Mouse (Mus musculus): Measurements from ENCODE around the gene Gpr137b. TPM values are rescaled to one million over a fixed set of nuclear protein-coding genes. Genes with fewer than 3 reads are reported as not detected.
A peak's percentile ranks its signal among the peaks of the same experiment; 100 is the strongest.
"Not testable (repeated sequence)": the region's sequence is repeated elsewhere in the genome, so short reads cannot be mapped to it uniquely, and the experiment has no call there.

Gene Gpr137b
- polyA plus RNA-seq, 1 experiment from 2014 or later: 10.0 TPM

DNA sequence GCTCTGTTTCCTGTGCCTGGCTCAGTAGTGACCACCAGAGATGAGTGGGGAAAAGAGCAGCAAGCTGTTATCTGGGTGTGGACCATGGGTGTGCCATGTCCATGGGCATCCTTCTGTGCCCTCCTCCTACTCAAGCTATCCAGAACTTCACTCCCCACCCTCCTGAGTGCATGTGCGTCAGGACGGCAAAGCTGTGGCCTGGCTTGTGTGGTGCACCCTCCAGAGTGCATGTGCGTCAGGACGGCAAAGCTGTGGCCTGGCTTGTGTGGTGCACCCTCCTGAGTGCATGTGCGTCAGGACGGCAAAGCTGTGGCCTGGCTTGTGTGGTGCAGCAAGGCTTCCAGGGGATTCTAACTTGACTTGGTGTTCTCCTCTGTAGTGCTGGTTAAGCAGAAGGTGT, 31.6 kb downstream of the Gpr137b start:
- H3K27me3 ChIP-seq (replicated peaks); H3K4me3 ChIP-seq; H3K9ac ChIP-seq; H3K27ac ChIP-seq (replicated peaks); ATAC-seq (ENCODE audit: extremely low read depth, insufficient number of reproducible peaks, low FRiP score, low TSS enrichment); H3K9me3 ChIP-seq; H3K4me2 ChIP-seq: not testable (repeated sequence)
- Histone ChIP-seq H3K4me1 (peaks cover 24% of the 10 kb centered on the region), H3K36me3 (peaks cover 11% of the 10 kb centered on the region; the same call in 1 of the 2 replicates)
- 88% methylated on average over 6 of the region's 6 CpGs for WGBS

GRCm38 (mm10) chr13:13360045-13360444, 33.8 kb downstream of the Gpr137b start:
- ATAC-seq (ENCODE audit: extremely low read depth, insufficient number of reproducible peaks, low FRiP score, low TSS enrichment); H3K9me3 ChIP-seq; H3K4me3 ChIP-seq; H3K9ac ChIP-seq; H3K27me3 ChIP-seq (replicated peaks): not testable (repeated sequence)
- peaks cover 11% of the 10 kb centered on the region; the same call in 1 of the 2 replicates for H3K36me3 ChIP-seq
- H3K4me2 ChIP-seq: peak overlapping the region; percentile 28
- 13% methylated on average over 4 of the region's 4 CpGs for WGBS
- H3K27ac ChIP-seq (replicated peaks): 0 out of 2 replicates have a peak overlapping the region, but pooled peaks have one; percentile 36
- peaks cover 24% of the 10 kb centered on the region for H3K4me1 ChIP-seq

- peak overlapping the region; percentile 53 for H3K27ac ChIP-seq (replicated peaks)
- not testable (repeated sequence) for H3K9me3 ChIP-seq; ATAC-seq (ENCODE audit: extremely low read depth, insufficient number of reproducible peaks, low FRiP score, low TSS enrichment); H3K27me3 ChIP-seq (replicated peaks); H3K4me3 ChIP-seq; H3K9ac ChIP-seq; H3K36me3 ChIP-seq
- WGBS: 57% methylated on average over 7 of the region's 7 CpGs
- peaks cover 24% of the 10 kb centered on the region for H3K4me1 ChIP-seq
- H3K4me2 ChIP-seq: 0 out of 2 replicates have a peak overlapping the region, but pooled peaks have one; percentile 35
These were observed 35.2 kb downstream of the Gpr137b start for GRCm38 (mm10) chr13:13358602-13359001.

- H3K9ac ChIP-seq; H3K27me3 ChIP-seq (replicated peaks); H3K9me3 ChIP-seq; H3K36me3 ChIP-seq; H3K4me3 ChIP-seq: not testable (repeated sequence)
- ATAC-seq (ENCODE audit: extremely low read depth, insufficient number of reproducible peaks, low FRiP score, low TSS enrichment): peak; percentile 55; the same call in 1 of the 2 replicates
- Histone ChIP-seq H3K4me1 (peaks cover 24% of the 10 kb centered on the region), H3K4me2 (peak overlapping the region; percentile 35), H3K27ac (replicated peaks) (peak overlapping the region; percentile 53)
- 14% methylated on average over 8 of the region's 8 CpGs for WGBS
These were observed 35.7 kb downstream of the Gpr137b start for GRCm38 (mm10) chr13:13358097-13358496.

- not testable (repeated sequence) for H3K27me3 ChIP-seq (replicated peaks)
- WGBS: 58% methylated on average over 4 of the region's 4 CpGs
These were observed 41.7 kb downstream of the Gpr137b start for GRCm38 (mm10) chr13:13352113-13352512.

GRCm38 (mm10) chr13:13350681-13351080, 43.1 kb downstream of the Gpr137b start:
- not testable (repeated sequence) for H3K9me3 ChIP-seq; H3K27ac ChIP-seq (replicated peaks); H3K27me3 ChIP-seq (replicated peaks); H3K4me2 ChIP-seq; H3K36me3 ChIP-seq; ATAC-seq (ENCODE audit: extremely low read depth, insufficient number of reproducible peaks, low FRiP score, low TSS enrichment); H3K4me3 ChIP-seq; H3K4me1 ChIP-seq; H3K9ac ChIP-seq
- 82% methylated on average over 7 of the region's 7 CpGs for WGBS

More at GRCm38 (mm10) chr13:13352113-13352512, 41.7 kb downstream of the Gpr137b start:
- not testable (repeated sequence) for H3K36me3 ChIP-seq; ATAC-seq (ENCODE audit: extremely low read depth, insufficient number of reproducible peaks, low FRiP score, low TSS enrichment); H3K4me2 ChIP-seq; H3K27ac ChIP-seq (replicated peaks); H3K4me1 ChIP-seq; H3K9ac ChIP-seq; H3K4me3 ChIP-seq; H3K9me3 ChIP-seq

DNA sequence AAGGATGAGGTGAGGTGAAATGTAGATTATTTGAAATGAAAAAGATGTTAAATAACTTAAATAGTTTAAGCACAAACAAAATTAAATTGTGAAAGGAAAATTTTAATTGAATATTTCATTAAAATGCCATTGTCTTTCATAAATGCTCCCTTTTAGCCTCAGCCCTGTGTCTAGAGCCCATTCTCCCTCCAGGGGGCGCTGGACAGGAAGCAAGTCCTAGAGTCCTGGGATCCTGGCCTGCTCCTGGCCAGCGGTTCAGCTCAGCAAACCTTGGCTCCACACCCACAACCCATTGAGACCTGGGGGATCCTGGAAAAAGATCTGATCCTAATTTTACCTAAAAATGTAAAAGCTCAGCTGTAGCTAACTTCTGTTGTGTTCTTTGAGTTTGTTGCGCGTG, 44.5 kb downstream of the Gpr137b start:
- no peak overlapping the region for H3K4me2 ChIP-seq
- H3K36me3 ChIP-seq: no peaks in the 10 kb centered on the region
- no peak for ATAC-seq (ENCODE audit: extremely low read depth, insufficient number of reproducible peaks, low FRiP score, low TSS enrichment)
- no peak overlapping the region for H3K9ac ChIP-seq
- no peak overlapping the region for H3K4me3 ChIP-seq
- WGBS: 62% methylated on average over 4 of the region's 4 CpGs
- no peaks in the 10 kb centered on the region for H3K27me3 ChIP-seq (replicated peaks)
- H3K4me1 ChIP-seq: no peaks in the 10 kb centered on the region
- H3K27ac ChIP-seq (replicated peaks): no peak overlapping the region
- H3K9me3 ChIP-seq: no peaks in the 10 kb centered on the region

DNA sequence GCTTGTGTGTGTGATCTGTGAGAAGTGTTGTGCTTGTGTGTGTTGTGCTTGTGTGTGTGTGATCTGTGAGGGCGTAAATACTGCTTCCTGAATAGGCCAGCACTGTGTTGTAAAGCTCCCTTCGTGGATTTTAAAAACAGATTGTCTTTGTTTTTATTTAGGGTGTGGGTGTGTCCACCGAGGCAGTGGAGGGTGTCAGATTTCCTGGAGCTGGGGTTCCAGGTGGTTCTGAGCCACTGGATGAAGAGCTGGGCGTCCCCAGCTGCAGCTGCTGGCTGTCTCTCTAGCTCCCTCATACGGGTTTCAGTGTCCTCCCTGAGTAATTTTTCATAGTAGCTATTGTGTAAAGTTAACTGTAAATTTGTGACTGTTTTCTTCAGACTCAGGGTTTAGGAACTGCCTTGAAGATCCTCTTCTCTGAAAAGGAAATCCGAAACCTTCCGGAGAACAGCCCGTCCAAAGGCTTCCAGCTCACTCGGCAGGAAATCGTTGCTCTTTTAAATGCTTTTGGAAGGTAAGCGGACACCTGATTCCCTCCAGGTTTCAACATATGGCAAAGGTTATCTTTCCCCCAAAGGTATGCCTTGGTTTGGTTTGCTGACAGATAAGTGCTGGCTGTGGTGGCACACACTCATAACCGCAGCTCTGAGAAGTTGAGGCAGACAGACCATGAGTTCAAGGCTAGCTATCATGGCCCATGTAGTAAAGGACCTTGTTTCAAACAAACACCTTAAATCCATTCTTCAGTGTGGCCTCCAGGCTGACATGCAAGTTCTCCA, 46.0 kb downstream of the Gpr137b start:
- not testable (repeated sequence) for H3K4me1 ChIP-seq; H3K9ac ChIP-seq; H3K4me3 ChIP-seq; H3K9me3 ChIP-seq; ATAC-seq (ENCODE audit: extremely low read depth, insufficient number of reproducible peaks, low FRiP score, low TSS enrichment); H3K27ac ChIP-seq (replicated peaks); H3K27me3 ChIP-seq (replicated peaks); H3K4me2 ChIP-seq; H3K36me3 ChIP-seq
- 34% methylated on average over 12 of the region's 12 CpGs for WGBS

- not testable (repeated sequence) for H3K4me3 ChIP-seq; H3K4me1 ChIP-seq; H3K27ac ChIP-seq (replicated peaks); H3K36me3 ChIP-seq; H3K9me3 ChIP-seq; H3K4me2 ChIP-seq; H3K9ac ChIP-seq; H3K27me3 ChIP-seq (replicated peaks); ATAC-seq (ENCODE audit: extremely low read depth, insufficient number of reproducible peaks, low FRiP score, low TSS enrichment)
- WGBS: 90% methylated on average over 8 of the region's 8 CpGs
These were observed 56.5 kb downstream of the Gpr137b start for GRCm38 (mm10) chr13:13337361-13337760.

- WGBS: 0% methylated on average over 2 of the region's 2 CpGs
- no peaks in the 10 kb centered on the region for H3K4me1 ChIP-seq
These were observed 64.9 kb downstream of the Gpr137b start for GRCm38 (mm10) chr13:13328876-13329275.

More at GRCm38 (mm10) chr13:13328876-13329275, 64.9 kb downstream of the Gpr137b start:
- no peaks in the 10 kb centered on the region for H3K36me3 ChIP-seq
- no peaks in the 10 kb centered on the region for H3K9me3 ChIP-seq
- H3K4me2 ChIP-seq: no peak overlapping the region
- H3K27me3 ChIP-seq (replicated peaks): no peaks in the 10 kb centered on the region
- H3K9ac ChIP-seq: no peak overlapping the region
- H3K27ac ChIP-seq (replicated peaks): no peak overlapping the region
- H3K4me3 ChIP-seq: no peak overlapping the region
- ATAC-seq (ENCODE audit: extremely low read depth, insufficient number of reproducible peaks, low FRiP score, low TSS enrichment): no peak

All from heart, embryonic 13.5 days (tissue).